Mouse (Mus musculus): ENCODE results near the gene Cpsf4.
"Not testable (repeated sequence)": the region's sequence is repeated elsewhere in the genome, so short reads cannot be mapped to it uniquely, and the experiment has no call there.

The Cpsf4 gene

DNA sequence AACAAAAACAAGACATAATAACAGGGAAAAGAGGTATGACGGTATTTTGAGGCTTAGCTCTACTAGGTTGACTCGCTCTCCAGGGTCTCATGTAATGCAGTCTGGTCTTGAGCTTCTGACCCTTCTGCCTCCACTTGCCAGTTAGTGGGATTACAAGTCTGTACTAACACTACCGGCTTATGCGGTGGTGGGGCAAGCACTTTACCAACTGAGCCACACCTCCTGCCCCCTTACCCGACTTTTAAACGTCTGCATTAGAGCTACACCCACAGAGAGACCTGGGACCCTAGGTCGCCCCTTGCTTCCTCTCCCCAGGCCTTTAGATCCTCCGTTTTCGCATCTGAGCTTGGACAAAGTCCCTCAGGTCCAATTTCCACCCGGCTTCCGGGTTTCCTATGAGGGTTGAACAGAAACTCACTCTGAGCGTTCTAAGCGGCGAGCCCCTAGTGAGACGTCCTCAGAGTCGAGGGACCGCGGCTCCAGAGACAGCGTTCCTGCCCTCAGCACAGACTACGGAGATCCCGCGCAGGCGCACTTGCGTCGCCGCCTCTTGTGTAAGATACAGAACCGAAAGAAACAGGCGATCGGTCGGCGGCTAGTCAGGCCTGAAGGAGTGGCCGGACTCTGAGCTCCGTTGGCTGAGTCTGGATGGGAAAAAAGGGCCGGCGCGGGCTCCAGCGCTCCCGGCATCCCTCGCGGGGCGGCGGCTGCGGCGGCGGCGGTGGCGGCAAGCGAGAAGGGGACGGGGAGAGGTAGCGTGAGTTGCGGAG lies at the start of gene Cpsf4, which contains the start of gene Ptcd1:
Gene Cpsf4, plus strand, starts transcription at position 678 of the 770 bp plus-strand sequence.
Gene Ptcd1, minus strand, starts transcription at position 573 of the 770 bp plus-strand sequence.
- DNase-seq (ENCODE audit: low spot score), result peak; percentile 98

- DNase-seq (ENCODE audit: low spot score), result no peak
These were observed 49.0 kb upstream of the Cpsf4 start for GRCm38 (mm10) chr5:145118005-145118404.

DNA sequence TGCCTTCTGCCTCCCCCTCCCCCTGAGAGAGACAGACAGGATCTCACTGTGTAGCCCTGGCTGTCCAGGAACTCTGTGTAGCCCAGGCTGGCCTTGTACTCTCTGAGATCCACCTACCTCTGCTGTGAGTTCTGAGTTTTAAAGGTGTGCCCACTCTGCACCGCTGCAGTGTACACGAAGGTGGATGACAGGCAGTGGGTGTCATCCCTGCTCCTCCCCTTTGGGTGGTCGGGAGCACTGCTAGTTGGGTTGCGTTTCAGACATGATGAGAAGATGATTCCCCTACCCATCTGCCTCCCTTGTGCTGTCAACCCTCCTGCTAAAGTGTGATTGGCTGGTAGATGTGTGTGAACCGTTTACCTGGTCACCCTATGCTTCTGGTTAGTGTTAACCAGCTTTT lies 48.6 kb upstream of the Cpsf4 start:
- no peak for DNase-seq (ENCODE audit: low spot score)

- no peak for DNase-seq (ENCODE audit: low spot score)
These were observed 47.6 kb upstream of the Cpsf4 start for GRCm38 (mm10) chr5:145119385-145119784.

DNA sequence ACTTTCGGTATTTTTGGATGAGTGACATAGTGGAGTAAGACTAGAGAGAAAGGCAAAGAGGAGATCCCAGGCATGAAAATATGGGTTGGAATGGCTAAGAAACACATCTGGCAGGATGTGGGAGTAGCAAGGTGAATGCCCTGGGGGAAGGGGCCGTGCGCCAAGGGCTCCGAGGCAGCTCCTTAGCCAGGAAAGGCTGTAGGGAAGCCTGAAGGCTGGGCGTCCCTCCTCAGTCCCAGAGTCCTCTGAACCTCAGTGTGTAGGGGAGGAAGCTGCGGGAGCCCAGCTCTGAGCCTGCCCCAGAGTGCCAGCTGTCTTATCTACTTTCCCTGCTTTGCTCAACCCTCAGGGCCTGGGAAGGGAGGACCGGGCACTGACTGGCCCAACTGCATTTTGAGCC lies 46.1 kb upstream of the Cpsf4 start:
- DNase-seq (ENCODE audit: low spot score), result no peak

GRCm38 (mm10) chr5:145123396-145123795 lies 43.6 kb upstream of the Cpsf4 start:
- DNase-seq (ENCODE audit: low spot score), result no peak

GRCm38 (mm10) chr5:145126580-145126979 lies 40.4 kb upstream of the Cpsf4 start:
- no peak for DNase-seq (ENCODE audit: low spot score)

DNA sequence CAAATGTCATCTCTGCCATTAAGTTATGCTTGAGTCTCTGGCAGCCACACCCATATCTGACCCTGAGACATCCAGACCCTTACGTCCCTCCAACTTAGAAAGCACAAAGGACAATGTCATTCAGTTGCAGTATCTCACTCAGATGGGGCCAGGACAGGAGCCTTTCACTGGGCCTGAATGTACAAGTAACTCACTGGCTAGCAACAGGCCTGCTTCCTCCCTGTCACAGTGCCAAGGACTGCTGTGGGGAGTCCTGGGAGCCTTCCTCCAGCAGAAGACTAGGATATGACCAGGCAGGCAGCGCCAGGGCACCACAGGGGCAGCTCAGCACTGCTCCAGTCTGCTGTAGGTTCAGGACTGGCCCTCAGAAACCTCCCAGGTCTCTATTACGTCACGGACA lies 37.9 kb upstream of the Cpsf4 start:
- DNase-seq (ENCODE audit: low spot score), result peak; percentile 70

- not testable (repeated sequence) for DNase-seq (ENCODE audit: low spot score)
These were observed 37.2 kb upstream of the Cpsf4 start for GRCm38 (mm10) chr5:145129773-145130172.

DNA sequence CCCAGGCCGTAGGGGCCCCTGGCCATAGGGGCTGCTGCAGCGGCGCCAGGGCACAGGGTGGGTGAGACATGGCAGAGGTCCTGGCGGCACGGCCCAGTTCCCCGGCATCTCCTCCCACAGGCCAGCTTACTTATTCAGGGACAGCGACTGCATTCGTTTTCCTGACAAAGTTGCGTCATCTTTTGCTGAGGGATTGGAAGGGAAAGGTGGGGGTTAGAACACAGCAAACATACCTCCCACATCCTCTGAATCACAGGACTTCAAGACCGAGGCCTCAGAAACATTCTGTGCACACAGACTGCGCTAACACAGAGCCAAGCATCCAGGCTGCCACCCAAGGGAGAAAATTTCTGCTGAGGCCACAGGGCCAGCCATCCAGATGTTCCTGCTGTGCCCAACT lies 36.8 kb upstream of the Cpsf4 start:
- DNase-seq (ENCODE audit: low spot score), result peak; percentile 65

DNA sequence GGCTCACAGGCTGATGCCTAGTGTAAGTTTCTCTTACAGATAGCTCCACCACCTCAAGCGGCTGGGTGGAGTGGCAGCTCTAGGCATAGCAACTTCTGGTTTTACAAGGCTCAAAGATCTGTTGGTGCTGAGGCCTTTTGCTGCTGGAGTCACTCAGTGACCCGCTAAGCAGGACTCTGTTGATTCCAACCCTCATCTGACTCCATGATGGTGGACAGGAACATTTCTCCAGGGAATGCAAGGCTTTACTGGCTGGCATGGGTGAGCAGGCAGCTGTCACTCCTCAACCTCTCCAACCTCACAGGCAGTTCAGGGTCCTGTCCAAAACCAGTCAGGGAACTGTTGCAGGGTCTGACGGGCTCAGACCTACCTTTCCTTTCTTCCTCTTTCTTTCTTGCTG lies 36.0 kb upstream of the Cpsf4 start:
- no peak for DNase-seq (ENCODE audit: low spot score)

- not testable (repeated sequence) for DNase-seq (ENCODE audit: low spot score)
These were observed 33.7 kb upstream of the Cpsf4 start for GRCm38 (mm10) chr5:145133275-145133674.

GRCm38 (mm10) chr5:145138836-145139235 lies 28.2 kb upstream of the Cpsf4 start:
- no peak for DNase-seq (ENCODE audit: low spot score)

DNA sequence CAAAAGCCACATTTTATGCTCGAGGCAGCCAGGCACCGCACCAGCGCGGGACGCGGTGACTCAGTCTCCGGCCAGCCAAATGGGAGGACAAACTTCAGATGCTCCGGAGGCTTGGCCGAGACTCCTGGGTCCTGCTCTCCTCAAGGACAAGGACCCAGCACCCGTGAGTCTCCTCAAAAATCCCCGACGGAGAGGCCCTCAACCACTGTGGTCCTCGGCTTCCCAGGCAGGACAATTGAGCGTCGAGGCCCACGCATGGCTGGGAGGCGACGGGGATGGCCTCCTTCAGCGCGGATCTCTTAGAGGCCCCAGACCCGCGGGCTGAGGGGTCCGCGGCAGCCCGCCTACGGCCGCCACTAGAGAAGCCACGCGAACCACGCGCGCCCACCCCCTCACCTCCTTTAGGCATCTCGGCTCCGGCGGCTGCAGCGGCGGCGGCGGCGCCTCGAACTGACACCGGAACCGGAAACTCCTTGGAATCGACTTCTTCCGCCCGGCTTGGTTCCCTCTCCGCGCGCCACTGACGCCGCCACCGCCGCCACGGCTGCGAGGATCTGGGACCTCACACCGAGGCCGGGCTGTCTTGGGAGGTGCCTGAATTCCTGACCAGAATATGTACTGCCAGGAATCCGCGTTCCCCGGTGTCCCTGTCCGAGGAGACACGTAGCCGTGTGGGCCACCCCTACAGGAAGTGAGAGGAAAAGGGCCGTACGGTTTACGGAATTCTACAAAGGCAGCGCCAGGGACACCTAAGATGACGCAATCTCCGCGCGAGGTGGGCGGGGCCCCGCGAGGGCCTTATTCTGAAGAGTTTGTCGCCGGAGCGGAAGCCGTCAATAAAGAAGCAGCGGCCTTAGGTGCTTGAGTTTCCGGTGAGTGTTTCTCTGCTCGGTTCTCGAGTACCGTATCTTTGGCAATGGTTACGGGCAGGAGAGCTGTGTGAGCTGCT lies 27.2 kb upstream of the Cpsf4 start, which contains the start of the genes Pdap1 and Bud31:
Gene Pdap1, minus strand, starts transcription at position 668 of the 949 bp plus-strand sequence.
Gene Bud31, plus strand, starts transcription at position 792 of the 949 bp plus-strand sequence.
- peak; percentile 97 for DNase-seq (ENCODE audit: low spot score)

GRCm38 (mm10) chr5:145140611-145141010 lies 26.4 kb upstream of the Cpsf4 start:
- DNase-seq (ENCODE audit: low spot score), result no peak

DNA sequence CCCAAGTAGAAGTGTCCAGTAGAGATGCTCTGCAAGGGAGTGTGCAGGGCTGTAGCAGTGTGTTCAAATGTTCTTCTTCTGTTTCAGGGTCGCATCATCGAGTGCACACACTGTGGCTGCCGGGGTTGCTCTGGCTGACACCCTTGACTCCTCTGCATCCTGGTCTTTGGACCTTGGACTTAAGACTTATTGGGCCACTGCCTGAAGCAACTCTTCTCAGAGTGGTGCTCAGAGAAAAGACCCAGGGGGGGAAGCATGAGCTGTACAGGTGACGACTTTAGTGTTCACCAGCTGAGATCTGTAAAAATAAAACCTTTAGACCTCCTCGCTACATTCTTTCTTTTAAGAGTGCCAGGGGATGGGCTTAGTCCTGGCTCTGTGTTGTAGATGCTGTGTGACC lies 19.3 kb upstream of the Cpsf4 start:
- DNase-seq (ENCODE audit: low spot score), result no peak

DNA sequence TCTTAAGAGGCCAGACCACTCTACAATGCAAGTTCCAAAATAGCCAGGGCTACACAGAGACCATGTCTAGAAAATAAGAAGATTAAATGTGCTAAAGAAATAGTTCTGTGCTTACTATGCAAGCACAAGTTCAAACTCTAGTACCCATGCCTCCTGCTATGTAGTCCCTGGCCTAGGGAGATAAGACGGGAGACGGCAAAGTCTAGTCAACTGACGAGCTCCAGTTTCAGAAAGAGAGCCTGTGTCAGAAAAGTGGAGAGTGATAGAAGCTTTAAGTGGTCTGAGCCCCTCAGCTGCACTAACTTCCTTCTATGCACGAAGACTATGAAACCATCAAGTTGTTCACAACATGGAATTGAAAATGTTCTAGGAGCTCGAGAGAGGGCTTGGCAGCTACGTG lies 17.7 kb upstream of the Cpsf4 start:
- no peak for DNase-seq (ENCODE audit: low spot score)

DNA sequence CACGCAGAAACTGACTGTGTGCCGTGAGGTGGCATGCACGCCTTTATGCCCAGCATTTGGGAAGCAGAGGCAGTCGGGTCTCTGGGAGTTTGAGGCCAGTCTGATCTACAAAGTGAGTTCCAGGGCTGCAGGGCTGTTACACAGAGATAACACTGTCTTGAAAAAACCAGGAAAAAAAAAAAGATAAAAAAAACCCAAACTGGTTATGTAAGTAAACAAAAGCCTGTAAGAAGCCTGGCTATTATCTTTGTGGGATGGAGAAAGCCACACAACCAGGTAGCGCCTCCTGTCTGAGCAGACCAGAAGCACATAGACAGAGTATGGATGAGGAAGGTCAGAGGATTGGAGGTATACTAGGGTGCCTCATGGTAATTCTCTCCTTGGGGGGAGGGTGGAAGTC lies 14.3 kb upstream of the Cpsf4 start:
- DNase-seq (ENCODE audit: low spot score), result no peak

DNA sequence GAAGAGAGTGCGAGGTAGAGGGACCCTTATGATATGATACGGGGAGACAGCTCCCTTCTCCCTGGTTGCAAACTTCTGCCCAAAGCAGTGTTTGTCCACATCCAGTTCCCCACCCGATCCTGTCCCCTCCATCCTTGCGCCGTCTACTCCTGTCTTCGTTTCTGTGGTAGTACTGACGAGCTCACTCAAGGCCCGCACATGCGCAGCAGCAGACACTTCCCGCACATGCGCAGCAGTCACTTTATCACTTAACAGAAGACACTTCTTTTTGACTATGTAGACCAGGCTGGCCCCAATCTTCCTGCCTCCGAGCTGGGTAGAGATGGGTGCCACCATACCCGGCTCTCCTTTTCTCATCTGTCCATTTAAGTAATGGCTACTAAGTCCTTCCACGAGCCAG lies 5.7 kb upstream of the Cpsf4 start:
- no peak for DNase-seq (ENCODE audit: low spot score)

DNA sequence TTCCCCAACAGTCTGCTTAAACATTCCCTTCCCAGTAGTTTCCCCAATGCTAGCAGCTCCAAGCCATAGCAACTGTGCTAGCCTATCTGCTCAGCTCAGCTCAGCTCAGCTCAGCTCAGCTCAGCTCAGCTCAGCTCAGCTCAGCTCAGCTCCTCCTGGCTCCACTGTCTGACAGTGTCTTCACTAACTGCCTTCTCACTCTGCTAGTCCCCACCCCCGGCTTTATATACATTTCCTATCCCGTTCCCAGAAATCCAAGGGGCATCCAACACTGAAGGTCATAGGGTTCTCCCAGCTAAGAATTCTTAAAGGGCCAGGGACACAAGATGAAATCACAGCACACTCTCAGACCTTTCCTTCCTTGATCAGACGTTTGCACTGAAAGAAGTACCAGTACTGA lies 2.3 kb upstream of the Cpsf4 start:
- no peak for DNase-seq (ENCODE audit: low spot score)

DNA sequence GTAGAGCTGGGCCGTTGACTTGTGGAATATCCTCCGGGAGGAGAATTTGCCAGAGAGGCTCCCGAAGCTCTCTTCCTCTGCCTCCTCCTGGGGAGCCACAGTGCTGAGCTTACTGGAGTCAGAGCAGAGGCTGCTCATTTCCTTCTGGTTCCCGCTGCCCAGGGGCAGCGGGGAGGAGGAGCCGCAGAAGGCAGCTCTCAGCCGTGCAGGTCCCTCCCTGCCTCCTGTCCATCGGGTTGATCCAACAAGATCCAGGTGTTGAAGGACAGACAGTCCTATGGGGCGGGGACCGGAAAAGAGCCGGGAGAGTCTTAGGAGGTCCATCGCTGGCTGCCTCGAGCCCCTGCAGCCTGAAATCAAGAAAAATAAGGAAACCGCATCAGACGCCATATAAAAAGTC lies 1.8 kb upstream of the Cpsf4 start:
- DNase-seq (ENCODE audit: low spot score), result no peak

GRCm38 (mm10) chr5:145167306-145167661 lies 271 bp downstream of the Cpsf4 start:
- no peak for DNase-seq (ENCODE audit: low spot score)

GRCm38 (mm10) chr5:145178461-145178980 lies 11.5 kb downstream of the Cpsf4 start:
- no peak for DNase-seq (ENCODE audit: low spot score)
